Mouse (Mus musculus): ENCODE results near the gene Thegl. TPM values are rescaled to one million over a fixed set of nuclear protein-coding genes. Genes with fewer than 3 reads are reported as not detected.

Thegl gene
- total and polyA plus RNA-seq, 3 experiments: not detected

DNA sequence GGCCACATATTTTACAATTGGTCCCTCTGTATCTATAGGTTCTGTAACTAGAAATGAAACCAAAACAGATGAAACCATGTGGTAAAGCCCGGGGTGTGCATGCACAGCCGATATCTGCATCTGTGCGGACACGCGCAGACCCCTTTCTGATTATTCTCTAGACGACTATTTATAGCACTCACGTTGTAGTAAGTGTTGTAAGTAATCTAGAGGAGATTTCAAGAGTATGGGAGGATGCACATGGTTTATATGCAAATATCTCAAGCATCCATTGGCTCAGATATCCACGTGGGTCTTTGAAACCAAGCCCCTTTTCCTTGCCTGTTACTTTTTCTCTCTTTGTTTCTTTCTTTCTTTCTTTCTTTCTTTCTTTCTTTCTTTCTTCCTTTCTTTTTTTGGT lies 58.0 kb downstream of the Thegl start (continued):
- TF ChIP-seq MAX (IDR thresholded peaks at IDR 0.05; ENCODE audit: low read length): peak; percentile 89
- peak; percentile 59; the same call in 1 of the 2 replicates for TF ChIP-seq SIN3A (IDR thresholded peaks at IDR 0.05; ENCODE audit: low read length)
- TF ChIP-seq CTCF (IDR thresholded peaks at IDR 0.05 in 2 of 3, conservative IDR thresholded peaks at IDR 0.05 in 1 of 3; ENCODE audit: control insufficient read depth in 1 of 3, insufficient read depth in 1 of 3, low read depth in 2 of 3, low read length in 3 of 3, poor library complexity in 1 of 3, severe bottlenecking in 1 of 3): no peak
- TF ChIP-seq ZKSCAN1 (IDR thresholded peaks at IDR 0.05; ENCODE audit: low read depth, low read length): no peak
- no peak for TF ChIP-seq POLR2AphosphoS2 (IDR thresholded peaks at IDR 0.05; ENCODE audit: low read length)
- TF ChIP-seq KAT2A (conservative IDR thresholded peaks at IDR 0.05; ENCODE audit: low read depth, low read length): no peak
- no peak for TF ChIP-seq POLR2A (IDR thresholded peaks at IDR 0.05; ENCODE audit: control insufficient read depth in 1 of 2, insufficient read depth in 1 of 2, low read depth in 1 of 2, low read length in 2 of 2, poor library complexity in 1 of 2)

DNA sequence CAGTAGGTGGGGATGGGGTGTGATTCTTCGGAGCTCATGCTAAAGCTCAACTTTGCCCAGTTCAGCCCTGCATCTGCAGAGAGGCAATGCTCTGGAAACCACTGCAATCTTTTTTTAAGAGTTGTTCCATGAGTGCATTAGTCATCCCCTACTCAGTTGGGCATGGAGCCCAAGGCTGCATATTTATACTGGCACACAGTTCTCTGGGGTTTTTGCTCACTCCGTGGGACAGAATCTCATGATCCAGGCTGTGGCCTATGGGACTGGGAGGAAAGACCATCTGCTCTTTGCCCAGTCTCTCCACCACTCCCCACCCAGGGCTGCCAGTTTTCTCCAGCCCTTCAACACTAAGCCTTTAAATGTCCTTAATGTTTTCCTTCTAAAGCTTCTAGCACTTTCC lies 59.1 kb downstream of the Thegl start:
- Histone ChIP-seq H3K9ac (ENCODE audit: control insufficient read depth, low read depth, low read length, poor library complexity, severe bottlenecking) (no peak overlapping the region), H3K4me1 (ENCODE audit: control insufficient read depth in 1 of 2, insufficient read depth in 2 of 2, low read length in 2 of 2) (no peaks in the 10 kb centered on the region; a peak in 2 of 4 replicates), H3K36me3 (ENCODE audit: control insufficient read depth in 1 of 2, insufficient read depth in 2 of 2, low read length in 2 of 2) (no peaks in the 10 kb centered on the region), H3K4me3 (ENCODE audit: control insufficient read depth in 1 of 2, insufficient read depth in 1 of 2, low read depth in 2 of 2, low read length in 2 of 2) (no peak overlapping the region), H3K27ac (ENCODE audit: control insufficient read depth, low read depth, low read length) (no peak overlapping the region), H3K79me2 (ENCODE audit: control insufficient read depth, insufficient read depth, low read length, poor library complexity) (no peaks in the 10 kb centered on the region), H3K27me3 (ENCODE audit: control insufficient read depth in 1 of 2, insufficient read depth in 2 of 2, low read length in 2 of 2) (no peaks in the 10 kb centered on the region), H3K9me3 (replicated peaks; ENCODE audit: insufficient read depth, low read length) (no peaks in the 10 kb centered on the region)
- no peak for TF ChIP-seq GABPA (IDR thresholded peaks at IDR 0.05; ENCODE audit: low read depth, low read length)
- no peak for TF ChIP-seq TAL1 (IDR thresholded peaks at IDR 0.05; ENCODE audit: low read length)
- TF ChIP-seq POLR2AphosphoS5 (IDR thresholded peaks at IDR 0.05; ENCODE audit: borderline replicate concordance, low read depth, low read length): no peak
- no peak for TF ChIP-seq NELFE (IDR thresholded peaks at IDR 0.05; ENCODE audit: low read depth, low read length)
- no peak for TF ChIP-seq CHD2 (IDR thresholded peaks at IDR 0.05; ENCODE audit: low read length)
- TF ChIP-seq UBTF (IDR thresholded peaks at IDR 0.05; ENCODE audit: borderline replicate concordance, insufficient read depth, low read depth, low read length): no peak
- no peak for TF ChIP-seq TBP (IDR thresholded peaks at IDR 0.05; ENCODE audit: low read depth, low read length)
- TF ChIP-seq MYB (IDR thresholded peaks at IDR 0.05; ENCODE audit: low read depth, low read length): no peak
- TF ChIP-seq CHD1 (IDR thresholded peaks at IDR 0.05; ENCODE audit: low read depth, low read length): no peak
- TF ChIP-seq MEF2A (IDR thresholded peaks at IDR 0.05; ENCODE audit: extremely low read depth, insufficient replicate concordance, low read depth, low read length, poor library complexity, severe bottlenecking): no peak
- no peak for TF ChIP-seq TCF12 (IDR thresholded peaks at IDR 0.05; ENCODE audit: low read depth, low read length)
- no peak for TF ChIP-seq RCOR1 (IDR thresholded peaks at IDR 0.05; ENCODE audit: low read depth, low read length)
- TF ChIP-seq ELF1 (IDR thresholded peaks at IDR 0.05; ENCODE audit: low read depth, low read length): no peak
- no peak for TF ChIP-seq USF2 (IDR thresholded peaks at IDR 0.05; ENCODE audit: borderline replicate concordance in 1 of 2, insufficient read depth in 1 of 2, low read depth in 1 of 2, low read length in 2 of 2)
- DNase-seq (ENCODE audit: low read depth, low spot score): no peak

Data from MEL (cell line).